Mouse (Mus musculus) kidney, postnatal 4 days (tissue): ENCODE results near the gene Cass4.

Experiments used
- DNase-seq, 2 experiments: peaks; one replicate each; pipeline ENCODE4 v3.0.0; 2021; ENCODE audit warnings: mixed read lengths in 2 of 2

Cass4 gene

DNA sequence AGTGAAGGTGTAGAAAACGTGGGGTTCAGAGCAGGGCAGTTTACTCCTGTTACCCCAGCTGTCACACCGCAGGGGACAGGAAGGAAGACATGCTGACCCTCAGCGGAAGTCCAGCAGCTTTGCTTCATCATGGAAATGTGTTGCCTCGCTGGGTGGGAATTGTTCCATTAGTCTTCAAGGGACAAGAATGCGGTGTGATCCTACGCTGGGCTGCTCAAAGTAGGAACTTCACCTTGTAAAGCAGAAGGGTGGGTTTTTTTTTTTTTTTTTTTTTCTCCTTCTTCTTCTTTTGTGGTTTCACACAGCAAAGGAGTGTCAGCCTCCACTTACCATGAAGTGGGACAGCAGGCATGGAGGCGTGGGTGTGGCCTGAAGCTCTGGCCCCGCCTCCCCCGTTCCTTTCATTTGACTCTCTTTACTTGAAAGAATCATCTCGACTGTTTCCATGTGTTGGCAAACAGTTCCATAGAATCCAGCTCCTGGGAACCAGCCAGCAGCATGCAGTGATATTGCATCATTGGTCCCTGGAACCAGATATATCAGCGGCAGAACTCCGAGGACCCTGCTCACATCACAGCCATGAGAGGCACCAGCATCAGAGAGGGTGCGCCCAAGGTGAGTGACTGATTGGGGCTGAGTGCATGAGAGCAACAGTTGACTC, at the start of gene Cass4:
Gene Cass4 (plus strand): TSS at position 404 of the 661 bp plus-strand sequence.
- DNase-seq, result peak; percentile 37 to 54

DNA sequence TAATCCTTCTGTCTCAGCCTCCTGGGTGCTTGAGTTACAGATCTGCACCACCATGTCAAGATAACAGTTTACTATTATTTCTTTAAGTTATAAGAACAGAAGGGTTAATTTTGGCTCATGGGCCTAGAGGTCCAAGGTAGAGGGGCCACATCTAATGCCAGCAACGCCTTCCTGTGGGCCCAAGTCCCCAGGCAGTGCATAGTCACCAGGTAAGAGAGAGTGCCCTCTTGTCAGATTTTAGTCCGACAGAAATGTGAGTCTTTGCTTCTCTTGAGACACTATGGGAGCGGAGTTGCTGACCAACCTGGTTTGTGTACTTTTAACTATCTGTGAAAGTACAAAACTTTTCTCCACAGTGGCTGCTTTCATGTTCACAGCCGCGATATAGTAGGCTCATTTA, 48.9 kb upstream of the Cass4 start:
- no peak for DNase-seq

DNA sequence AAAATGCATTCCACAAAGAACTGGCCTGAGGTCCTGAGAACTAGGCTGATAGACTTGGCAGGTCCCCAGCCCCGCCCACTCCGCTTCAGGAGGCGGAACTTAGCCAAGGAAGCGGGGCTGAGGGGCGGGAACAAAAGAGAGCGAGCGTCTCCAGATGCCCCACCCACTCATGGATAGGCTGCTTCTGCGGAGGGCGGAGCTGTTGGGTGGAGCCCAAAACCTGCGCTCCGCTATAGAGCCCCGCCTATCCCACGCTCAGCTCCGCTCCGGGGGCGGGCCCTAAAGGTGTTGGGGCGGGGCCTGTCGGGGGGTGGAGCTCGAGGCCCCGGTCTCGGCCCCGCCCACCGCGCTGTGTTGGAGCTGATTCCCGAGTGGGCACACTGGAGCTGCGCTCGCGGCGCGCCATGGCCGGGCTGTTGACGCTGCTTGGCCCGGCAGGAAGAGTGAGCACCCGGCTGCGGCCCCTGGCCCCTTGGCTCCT, 48.3 kb upstream of the Cass4 start, which contains the start of gene Fam210b:
Gene Fam210b (plus strand): TSS at position 308 of the 481 bp plus-strand sequence.
- peak; percentile 98 to 99 for DNase-seq

DNA sequence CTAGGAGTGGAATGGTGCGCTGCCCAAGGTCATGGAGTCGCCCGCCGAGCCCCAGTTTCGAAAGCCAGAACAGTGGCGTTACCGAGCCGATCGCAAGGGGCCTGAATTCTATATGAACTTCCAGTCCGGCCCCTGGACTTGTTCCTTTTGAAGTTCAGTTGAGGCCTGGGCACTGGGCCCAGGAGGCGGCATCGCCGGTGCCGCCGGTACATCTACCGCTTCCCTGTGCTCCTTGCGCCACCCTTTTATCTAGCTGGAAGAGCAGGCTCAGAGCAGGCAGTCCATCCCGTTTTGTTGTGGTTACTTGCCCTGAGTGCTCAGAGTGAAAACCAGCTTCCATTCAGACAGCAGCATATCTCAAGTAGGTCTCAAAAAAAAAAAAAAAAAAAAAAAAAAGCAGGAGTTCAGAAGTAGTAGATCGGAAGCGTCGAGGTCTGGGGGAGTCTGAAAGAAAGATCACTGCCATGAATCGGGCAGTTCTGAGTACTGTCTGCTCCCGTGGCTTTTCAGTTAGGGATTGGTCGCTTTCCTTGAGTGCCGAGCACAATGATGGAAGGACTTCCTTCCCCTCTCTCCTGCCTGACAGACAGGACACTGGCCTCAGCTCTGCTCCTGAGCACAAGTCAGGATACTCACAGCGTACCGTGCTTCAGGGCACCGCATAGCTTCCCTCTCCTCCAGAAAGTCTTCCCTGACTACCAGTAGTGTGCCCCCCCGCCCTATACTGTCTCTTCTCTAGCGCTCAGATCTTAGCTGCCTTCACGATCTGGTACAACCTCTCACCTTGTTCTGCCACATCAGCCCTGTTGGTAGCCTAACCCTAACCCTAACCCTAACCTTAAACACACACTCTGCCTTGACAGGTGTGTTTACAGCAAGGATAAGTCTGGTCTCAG, 47.3 kb upstream of the Cass4 start:
- peak; percentile 36 to 61 for DNase-seq

DNA sequence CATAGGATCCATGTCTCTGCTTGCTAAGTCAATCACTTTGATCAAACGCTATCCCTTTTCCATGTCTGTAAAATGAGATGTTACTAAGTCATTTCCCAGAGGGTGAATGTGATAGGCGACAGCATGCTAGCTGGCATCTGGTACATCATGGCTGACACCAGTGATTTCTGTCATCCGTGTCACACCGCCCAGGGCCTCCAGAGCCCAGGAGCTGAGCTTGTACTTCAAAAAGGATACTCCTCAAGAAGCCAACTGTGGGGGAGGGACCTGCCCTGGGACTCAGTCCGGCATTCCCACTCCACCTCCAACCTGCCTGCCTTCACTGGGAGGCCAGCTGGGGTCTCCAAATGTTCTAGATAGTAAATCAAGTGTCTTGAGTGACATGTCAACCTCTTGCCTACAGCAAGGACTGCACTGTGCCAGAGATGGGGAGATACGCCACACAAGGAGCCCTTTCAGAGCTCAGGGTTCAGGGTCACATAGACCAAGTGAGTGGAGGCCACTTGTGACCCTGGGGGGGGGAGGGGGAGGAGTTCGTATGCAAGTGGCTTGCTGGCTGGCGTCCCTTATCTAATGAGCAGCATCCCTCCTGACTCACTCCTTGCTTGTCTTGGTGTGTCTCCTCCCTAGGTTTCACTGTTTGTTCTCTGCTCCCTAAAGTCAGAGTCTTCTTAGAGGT, 46.5 kb upstream of the Cass4 start:
- DNase-seq, result no peak

DNA sequence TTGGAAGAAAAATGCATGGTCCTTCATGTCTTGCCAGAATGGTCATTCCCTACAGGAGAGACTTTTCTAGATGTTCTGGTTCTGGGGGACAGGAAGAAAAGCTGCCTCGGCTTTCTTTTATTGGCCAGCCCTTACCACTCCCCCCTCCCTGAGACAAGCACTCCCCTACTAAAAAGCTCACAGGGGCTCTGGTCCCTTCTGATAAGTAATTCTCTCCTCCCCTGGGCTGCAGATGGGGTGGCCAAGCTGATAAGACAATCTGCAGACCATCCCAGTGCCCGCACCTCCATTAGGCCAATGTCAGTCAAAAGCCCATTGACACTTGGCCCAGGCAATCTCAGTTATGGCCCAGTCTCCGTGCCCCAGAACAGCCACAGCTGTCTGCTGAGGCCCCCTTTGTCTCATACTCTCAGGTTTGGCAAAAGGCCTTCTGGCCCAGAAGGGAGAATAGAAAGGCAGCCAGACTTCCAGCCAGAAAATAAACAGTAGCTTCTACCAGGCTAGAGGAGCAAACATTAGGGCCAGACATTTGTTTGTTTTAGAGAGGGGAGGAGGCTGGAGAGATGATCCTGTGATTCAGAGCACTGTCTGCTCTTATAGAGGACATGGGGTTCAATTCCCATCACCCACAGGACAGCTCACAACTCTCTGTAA, 45.2 kb upstream of the Cass4 start:
- no peak for DNase-seq

DNA sequence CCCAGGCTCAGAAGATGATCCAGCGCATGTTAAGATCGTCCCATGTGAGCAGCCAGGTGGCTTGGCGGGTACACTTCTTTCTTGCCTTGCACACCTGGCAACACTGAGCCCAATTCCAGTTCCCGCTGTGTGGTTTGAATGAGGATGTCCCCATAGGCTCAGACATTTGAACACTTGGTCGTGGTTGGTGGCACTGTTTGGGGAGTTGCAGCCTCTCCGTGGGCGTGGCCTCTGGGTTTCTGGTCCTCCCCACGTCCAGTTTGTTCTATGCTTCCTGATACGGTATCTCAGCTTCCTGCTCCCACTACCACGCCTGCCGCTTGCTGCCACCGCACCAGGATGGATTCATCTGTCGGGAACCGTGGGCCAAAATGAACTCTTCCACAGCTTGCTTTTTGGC, 43.8 kb upstream of the Cass4 start:
- no peak for DNase-seq

DNA sequence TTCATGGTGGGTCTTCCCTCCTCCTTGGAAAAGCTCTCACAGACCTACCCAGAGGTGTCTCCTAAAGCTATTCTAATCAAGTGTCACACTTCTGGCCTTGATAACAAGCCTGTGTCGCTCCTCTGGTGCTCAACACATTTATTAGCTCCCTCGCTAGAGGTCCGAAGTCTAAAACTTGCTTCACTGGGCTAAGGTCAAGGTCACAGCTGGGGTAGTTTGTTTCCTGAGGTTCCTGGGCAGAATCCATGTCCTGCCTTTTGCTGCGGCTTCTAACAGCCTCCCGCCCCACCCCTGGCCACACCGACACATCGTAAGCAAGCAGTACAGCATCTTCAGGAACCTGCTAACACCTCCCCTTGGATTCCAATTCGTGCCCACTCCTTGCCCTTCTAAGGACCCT, 42.8 kb upstream of the Cass4 start:
- DNase-seq, result no peak

DNA sequence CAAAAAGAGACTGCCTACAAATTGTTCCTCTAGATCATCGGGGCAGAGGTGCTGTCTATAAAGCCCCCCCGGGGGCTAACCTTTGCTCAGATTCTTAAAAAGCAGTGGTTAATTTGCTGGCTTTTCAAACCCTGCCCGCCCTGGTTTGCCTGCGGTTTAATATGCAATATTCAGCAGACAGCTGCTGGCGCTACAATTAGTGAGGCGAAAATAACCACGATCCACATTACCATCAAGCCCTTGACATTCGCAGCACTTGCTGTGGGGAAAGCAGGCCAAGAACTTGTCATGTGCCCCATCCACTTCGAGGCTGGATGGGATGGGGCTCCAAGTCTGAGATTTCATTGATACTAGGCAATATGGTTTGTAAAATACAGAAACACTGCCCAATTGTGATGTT, 40.4 kb upstream of the Cass4 start:
- no peak for DNase-seq

DNA sequence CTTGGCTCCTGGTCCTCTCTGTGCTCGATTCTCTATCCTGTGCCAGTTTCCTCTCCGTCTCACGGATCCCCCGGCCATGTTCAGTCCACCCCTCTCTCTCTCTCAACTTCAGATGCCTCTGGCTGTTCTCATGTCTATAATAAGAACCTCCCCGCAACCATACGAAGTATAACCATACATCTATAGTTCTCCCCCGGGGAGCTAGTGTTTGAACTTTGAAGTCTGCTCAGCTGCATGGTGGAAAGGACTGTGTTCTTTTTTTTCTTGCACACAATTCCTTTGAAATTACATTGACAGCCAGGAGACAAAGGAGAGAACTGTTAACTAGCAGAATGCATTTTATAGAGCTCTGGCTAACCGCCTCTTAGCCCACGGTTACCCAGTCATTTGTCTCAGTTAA, 38.8 kb upstream of the Cass4 start:
- no peak for DNase-seq

DNA sequence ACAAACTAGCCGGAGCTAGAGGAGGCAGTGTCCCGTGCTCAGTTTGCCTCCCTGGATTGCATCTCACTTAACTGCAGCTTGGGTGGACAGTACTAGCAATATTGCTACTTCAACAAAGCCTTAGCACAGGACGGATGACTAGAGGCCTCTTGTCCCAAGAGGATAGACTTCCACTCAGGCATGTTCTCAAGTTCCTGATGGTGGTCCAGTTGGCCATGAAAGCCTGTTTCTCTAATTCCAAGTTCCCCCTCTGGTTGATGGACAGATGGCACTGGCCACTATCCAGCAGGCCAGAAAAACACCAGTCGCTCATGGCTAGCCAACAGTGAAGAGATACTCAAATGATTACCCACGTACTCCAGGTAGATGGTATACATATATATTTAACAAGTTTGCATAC, 37.8 kb upstream of the Cass4 start:
- DNase-seq, result no peak

DNA sequence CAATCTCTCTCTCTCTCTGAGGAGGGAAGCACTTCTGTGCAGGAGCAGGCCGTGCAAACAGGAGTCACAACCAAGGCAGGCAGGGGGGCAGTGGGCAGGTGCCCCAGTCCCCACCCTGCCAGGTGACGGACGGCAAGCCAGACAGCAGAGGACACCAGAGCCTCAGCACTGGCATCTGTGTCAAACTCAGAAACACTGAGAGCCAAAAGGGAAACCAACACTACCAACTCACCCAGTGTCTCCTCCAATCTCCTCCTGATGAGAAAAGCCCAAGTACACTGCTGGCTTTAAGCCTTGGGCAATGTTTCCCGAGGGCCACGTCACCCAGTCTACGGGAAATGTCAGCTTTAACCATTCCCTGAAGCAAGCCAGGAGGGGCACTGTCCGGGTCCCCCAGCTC, 30.4 kb upstream of the Cass4 start:
- no peak for DNase-seq

DNA sequence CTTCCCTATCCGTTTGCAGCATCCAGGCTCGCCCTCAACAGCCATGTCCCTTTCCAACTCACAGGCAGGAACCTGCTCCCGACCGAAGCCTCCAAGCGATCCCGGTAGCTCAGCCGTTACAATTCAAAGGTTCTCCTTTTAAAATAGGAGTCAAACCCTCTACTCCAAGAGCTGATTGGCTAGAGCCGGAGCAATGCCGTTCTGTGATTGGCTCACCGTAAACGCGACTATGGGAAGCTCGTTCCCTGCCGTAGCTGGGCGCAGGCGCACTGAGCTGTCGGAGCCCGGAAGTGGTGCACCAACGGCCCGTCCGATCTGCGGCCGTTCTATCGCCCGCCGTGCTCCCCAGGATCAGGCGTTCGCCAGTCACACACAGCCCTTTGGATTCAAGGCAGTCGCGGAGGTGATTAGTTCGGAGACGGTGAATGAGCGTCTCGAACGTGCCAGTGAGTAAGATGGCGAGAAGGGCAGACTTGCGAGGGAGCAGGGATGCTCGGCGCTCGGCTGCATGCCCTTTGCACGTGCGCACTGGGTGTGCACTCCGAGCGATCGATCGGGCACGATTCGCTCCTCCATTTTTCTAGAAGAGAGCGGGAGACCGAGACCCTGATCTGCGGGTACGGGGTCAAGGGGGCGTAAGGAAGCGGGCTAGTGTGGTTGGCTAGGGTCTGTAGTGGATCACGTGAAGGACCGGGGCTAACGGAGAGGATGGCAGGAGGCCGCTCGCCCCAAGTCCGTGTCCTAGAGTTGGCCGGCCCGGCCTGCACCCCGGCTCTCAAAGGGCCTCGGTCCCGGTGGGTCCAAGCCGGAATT, 23.0 kb upstream of the Cass4 start, which contains the start of the genes Aurka and Cstf1:
Gene Aurka (minus strand): TSS at position 125 of the 813 bp plus-strand sequence.
Gene Cstf1 (plus strand): TSS at position 271 of the 813 bp plus-strand sequence.
- peak; percentile 95 to 97 for DNase-seq

DNA sequence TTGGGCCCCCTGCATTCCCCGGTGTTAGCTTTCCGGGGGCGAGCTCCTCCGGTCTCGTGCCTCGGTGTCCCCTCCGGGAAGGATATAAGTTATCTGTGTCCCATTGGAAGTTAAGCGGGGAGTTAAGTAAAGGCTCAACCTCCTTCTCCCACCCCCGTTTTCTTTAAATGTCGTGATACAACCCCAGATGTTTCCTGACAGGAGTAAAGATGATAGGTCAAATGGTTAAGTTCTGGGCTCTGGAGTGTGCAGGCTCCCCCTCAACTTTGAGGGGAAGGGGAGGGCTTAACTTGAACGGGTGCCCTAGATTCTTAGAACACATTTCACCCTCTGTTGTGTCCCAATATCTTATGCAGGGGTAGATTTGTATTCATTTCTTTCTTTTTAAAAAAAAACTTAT, 22.3 kb upstream of the Cass4 start:
- no peak for DNase-seq

DNA sequence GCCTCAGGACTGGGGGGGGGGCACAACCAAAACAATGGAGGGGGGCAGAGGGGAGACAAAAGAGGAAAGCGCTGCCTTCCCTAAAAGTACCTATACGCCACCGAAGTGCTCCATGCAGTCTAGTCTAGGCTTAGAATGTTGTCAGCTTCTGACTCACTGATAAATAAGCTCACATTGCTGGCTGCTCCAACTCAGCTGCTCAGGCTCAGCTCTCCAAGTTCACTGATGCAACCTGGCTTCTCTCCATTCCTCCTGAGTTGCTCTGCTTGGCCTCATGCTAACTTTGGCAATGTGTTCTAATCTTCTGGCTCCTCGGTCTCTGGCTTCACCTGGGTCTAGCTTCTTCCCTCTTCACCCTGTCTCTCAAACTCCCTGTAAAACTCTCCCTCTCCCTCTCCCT, 17.0 kb upstream of the Cass4 start:
- no peak for DNase-seq

DNA sequence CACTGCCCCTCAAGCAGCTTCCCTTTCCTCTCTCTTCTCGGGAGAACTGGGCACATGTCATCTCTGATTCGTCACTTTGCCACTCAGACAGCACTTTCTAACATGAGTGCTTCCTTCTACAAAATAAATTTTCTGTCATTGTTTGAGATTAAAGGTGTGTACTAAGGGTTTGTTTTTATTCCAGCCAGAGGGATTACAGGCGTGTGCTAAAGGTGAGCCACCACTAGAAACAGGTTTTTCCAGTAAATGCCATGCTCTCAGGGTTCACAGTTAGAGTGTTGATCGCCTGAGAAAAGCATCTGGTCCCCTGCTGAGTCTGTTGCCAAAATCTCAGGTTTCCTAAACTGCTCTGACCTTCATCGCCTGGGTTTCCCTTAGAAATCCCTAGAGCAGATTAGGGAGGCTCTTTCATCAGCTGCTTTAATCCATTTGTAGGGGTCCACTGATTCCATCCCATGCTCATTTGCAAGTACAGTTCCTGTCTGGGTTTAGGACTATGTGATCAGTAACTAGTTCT, 16.5 kb upstream of the Cass4 start:
- no peak for DNase-seq

DNA sequence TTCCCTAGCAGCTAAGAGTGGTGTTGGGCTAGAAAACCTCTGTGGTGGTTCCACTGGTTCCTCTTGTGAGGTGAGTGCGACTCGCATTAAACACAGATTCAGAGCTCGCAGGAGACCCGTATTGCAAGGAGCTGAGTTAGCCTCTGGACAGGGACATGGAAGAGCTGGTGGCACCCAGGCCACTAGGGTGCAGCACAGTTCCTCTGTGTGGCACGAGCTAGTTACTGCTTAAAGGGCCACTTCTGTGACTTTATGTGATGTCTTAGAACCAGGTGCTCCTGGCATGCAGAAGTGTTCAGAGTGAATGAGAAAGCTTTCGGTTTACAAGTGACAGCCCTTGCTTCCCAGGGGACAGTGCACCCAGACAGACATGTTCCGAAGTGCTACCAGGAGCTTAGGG, 15.3 kb upstream of the Cass4 start:
- DNase-seq, result peak; percentile 70 to 76

DNA sequence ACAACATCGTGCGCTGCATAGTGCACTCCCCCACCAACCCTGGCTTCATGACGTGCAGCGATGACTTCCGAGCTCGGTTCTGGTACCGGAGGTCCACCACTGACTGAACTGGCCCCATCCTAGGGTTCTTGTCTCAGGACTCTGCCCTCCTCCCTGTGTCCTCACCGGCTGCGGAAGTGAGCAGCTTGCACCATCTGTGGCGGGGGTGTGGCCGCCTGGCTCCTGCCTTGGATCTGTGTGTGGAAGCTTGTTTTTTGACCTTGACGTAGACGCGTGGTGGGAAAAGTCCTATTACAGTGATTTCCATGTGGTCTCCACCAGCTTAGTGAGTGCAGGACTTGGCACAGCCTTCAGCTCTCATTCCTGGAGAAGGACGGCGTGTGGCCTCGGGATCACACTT, 13.1 kb upstream of the Cass4 start:
- no peak for DNase-seq

DNA sequence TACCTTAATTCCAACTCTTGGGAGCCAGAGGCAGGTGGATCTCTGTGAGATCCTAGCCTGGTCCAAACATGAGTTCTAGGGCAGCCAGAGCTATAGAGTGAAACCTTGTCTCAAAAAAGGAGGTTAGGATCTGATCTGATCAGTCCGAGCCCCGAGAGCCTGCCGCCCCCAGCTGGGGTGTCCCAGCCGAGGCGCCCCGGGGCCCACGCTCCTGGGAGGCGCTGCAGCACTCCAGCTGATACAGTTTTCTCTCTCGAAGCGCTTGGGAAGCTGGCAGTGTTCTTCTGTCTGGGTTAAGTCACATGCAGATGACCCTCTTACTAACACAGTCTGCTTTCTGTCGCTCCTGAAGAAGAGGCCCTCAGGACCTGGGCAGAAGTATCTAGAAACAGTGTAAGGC, 12.3 kb upstream of the Cass4 start:
- DNase-seq, result no peak

DNA sequence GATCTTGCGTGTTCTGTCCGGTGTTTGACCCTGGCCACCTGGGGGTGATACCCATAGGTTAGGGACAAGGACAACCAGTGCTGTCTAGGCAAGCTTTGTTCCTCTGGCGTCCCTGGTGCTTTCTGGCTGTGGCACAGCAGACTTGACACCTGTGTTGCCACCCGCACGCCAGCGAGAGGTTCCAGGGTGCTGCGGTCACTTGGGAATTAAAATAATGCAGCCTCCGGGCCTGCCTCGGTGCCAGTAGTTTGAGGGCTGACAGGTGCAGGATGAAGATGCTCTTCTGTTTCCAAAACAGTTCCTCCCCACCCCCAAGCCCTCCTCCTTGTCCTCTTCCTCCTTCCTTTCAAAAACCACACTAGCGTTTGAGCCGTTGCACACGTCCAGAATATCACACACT, 11.7 kb upstream of the Cass4 start:
- no peak for DNase-seq

DNA sequence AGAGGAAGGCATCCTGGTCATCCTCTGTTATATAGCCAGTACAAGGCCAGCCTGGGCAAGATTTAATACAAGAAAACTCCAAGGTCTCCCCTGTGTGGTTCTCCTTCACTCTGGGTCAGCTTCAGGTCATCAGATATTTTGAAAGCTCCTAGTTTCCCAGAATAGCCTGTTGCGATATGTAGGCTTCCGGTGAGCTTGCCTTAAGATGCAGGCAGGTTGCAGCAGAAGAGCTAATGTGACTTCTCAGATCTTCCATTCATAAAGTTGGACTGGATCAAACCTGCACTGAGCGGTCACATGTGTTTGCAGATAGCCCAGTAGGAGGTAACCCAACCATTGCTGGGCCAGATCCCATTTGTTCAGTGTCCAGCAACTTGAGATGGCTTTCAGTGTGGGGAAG, 8.9 kb upstream of the Cass4 start:
- no peak for DNase-seq

DNA sequence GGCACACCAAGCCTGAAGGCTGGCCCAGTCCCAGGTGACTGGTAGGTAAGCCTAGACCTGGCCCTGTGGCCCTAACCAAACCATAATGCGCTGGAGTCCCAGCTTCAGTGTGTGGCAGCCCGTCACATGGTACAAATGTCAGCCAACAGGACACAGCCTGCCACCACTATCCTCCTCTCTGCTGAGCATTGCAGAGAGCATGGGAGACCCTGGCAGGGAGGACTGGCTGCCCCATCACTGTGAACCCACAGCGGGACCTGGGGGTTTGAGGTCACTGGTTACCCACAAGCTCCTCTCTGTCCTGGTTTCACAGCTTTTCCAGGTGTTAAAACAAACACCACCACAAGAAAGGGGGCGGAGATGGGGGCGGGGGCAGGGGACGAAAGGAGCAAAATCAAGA, 3.3 kb upstream of the Cass4 start:
- DNase-seq, result no peak
